Mouse (Mus musculus) myocyte (in vitro differentiated cells): ENCODE data around the gene Psmf1.

Experiments used
- CEBPB ChIP-seq: IDR thresholded peaks from 2 replicates; pipeline ENCODE4 v1.6.1; 2011; ENCODE audit warnings: mild to moderate bottlenecking, moderate library complexity; ENCODE audit not compliant: poor library complexity, insufficient read depth, severe bottlenecking
- E2F4 ChIP-seq: IDR thresholded peaks from one replicate; pipeline ENCODE4 v1.6.1; 2011; ENCODE audit warnings: mild to moderate bottlenecking, control low read depth, moderate library complexity; ENCODE audit not compliant: insufficient read depth
- MAX ChIP-seq: IDR thresholded peaks from one replicate; pipeline ENCODE4 v1.6.1; 2011; ENCODE audit warnings: low read depth, mild to moderate bottlenecking, control low read depth
- MYOD1 ChIP-seq, 3 experiments: IDR thresholded peaks; one replicate each; pipeline ENCODE4 v1.6.1; 2011; ENCODE audit warnings: control low read depth in 2 of 3, low read depth in 2 of 3, mild to moderate bottlenecking in 2 of 3, moderate library complexity in 1 of 3; ENCODE audit not compliant: insufficient read length in 2 of 3, control insufficient read depth in 1 of 3
- MYOG ChIP-seq, 3 experiments: IDR thresholded peaks; one replicate each; pipeline ENCODE4 v1.6.1; 2011; ENCODE audit warnings: control low read depth in 2 of 3, low read depth in 2 of 3, mild to moderate bottlenecking in 2 of 3; ENCODE audit not compliant: insufficient read length in 2 of 3, control insufficient read depth in 1 of 3, insufficient read depth in 1 of 3
- POLR2A ChIP-seq: IDR thresholded peaks from one replicate; pipeline ENCODE4 v1.6.1; 2011; ENCODE audit warnings: low read depth, mild to moderate bottlenecking, control low read depth, moderate library complexity; ENCODE audit not compliant: insufficient read length
- POLR2AphosphoS2 ChIP-seq: IDR thresholded peaks from one replicate; pipeline ENCODE4 v1.6.1; 2011; ENCODE audit warnings: low read depth, control low read depth; ENCODE audit not compliant: insufficient read length
- SRF ChIP-seq: IDR thresholded peaks from one replicate; pipeline ENCODE4 v1.6.1; 2011; ENCODE audit warnings: low read depth; ENCODE audit not compliant: control insufficient read depth, insufficient read length
- USF1 ChIP-seq: IDR thresholded peaks from one replicate; pipeline ENCODE4 v1.6.1; 2011; ENCODE audit warnings: low read depth, mild to moderate bottlenecking, control low read depth, moderate library complexity

DNA sequence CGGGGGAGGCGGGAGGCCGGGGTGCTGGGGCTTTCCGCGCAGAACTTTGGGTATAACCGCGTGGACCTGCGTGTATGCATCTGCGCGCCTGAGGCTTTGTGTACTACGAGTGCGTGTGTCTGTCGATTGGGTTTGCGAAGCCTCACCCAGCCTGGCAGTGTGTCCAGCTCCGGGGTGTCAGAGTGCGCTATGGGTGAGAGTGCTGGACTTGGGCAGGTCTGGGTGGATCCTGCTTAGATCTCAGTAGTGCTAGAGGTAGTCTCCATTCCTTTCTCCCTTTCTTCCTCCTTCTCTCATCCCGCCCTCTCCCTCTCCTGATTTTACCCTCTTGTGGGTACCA lies 41.2 kb downstream of the Psmf1 start:
- TF ChIP-seq POLR2A: no peak
- TF ChIP-seq POLR2AphosphoS2: no peak
- no peak for TF ChIP-seq MAX
- TF ChIP-seq USF1: no peak
- TF ChIP-seq CEBPB: no peak
- no peak for TF ChIP-seq MYOG (IDR thresholded peaks at IDR 0.05; ENCODE audit: control insufficient read depth in 1 of 3, insufficient read depth in 1 of 3, insufficient read length in 2 of 3, low read depth in 2 of 3)
- TF ChIP-seq SRF: no peak
- TF ChIP-seq E2F4: no peak
- no peak for TF ChIP-seq MYOD1 (IDR thresholded peaks at IDR 0.05; ENCODE audit: control insufficient read depth in 1 of 3, insufficient read length in 2 of 3, low read depth in 2 of 3)
